Mouse (Mus musculus) neural tube, embryonic 12.5 days (tissue): Measurements from ENCODE around the gene Nemp1. TPM values are rescaled to one million over a fixed set of nuclear protein-coding genes. Genes with fewer than 3 reads are reported as not detected.

ENCODE experiments used
- ATAC-seq: fragments of 200-750 bp; cut with Nextera tagmentation; 2 replicates; pipeline ENCODE4 v1.8.0; 2017; ENCODE audit warnings: low read depth, mild to moderate bottlenecking, moderate TSS enrichment, moderate library complexity; ENCODE audit not compliant: low FRiP score
- H3K27ac ChIP-seq: fragments of 300-500 bp; sonication (generic); 2 replicates; pipeline ENCODE4 v1.5.1; 2016
- H3K27me3 ChIP-seq: fragments of 300-500 bp; sonication (generic); replicated peaks from 2 replicates; pipeline ENCODE4 v1.6.1; 2016; ENCODE audit warnings: mild to moderate bottlenecking
- H3K36me3 ChIP-seq: fragments of 300-500 bp; sonication (generic); 2 replicates; pipeline ENCODE4 v1.6.1; 2016; ENCODE audit warnings: mild to moderate bottlenecking
- H3K4me1 ChIP-seq: fragments of 300-500 bp; sonication (generic); 2 replicates; pipeline ENCODE4 v1.6.1; 2016
- H3K4me2 ChIP-seq: fragments of 300-500 bp; sonication (generic); replicated peaks from 2 replicates; pipeline ENCODE4 v1.6.1; 2016; ENCODE audit warnings: mild to moderate bottlenecking
- H3K4me3 ChIP-seq: fragments of 300-500 bp; sonication (generic); 2 replicates; pipeline ENCODE4 v1.5.1; 2016
- H3K9ac ChIP-seq: fragments of 300-500 bp; sonication (generic); 2 replicates; pipeline ENCODE4 v1.6.1; 2016; ENCODE audit warnings: mild to moderate bottlenecking
- H3K9me3 ChIP-seq: fragments of 300-500 bp; sonication (generic); 2 replicates; pipeline ENCODE4 v1.6.1; 2016; ENCODE audit warnings: mild to moderate bottlenecking
- WGBS: fragments of 180-500 bp; shearing (Covaris S2); methylation state at CpG from one replicate; pipeline ENCODE4 v1.1.7; 2016; 5-methylcytosine and 5-hydroxymethylcytosine counted together
- polyA plus RNA-seq: library from polyadenylated mRNA; unstranded; fragments of >200 nt; fragmentation: Nextera tagmentation; extraction: Ambion mirVana; gene quantifications from 2 replicates; pipeline ENCODE4 v1.2.1, GENCODE M21; 2016

The Nemp1 gene
- polyA plus RNA-seq, 1 experiment from 2014 or later = 8.0 TPM

- Histone ChIP-seq H3K27ac (no peak overlapping the region), H3K9ac (no peak overlapping the region), H3K27me3 (no peaks in the 10 kb centered on the region), H3K36me3 (no peaks in the 10 kb centered on the region), H3K4me1 (peaks cover 12% of the 10 kb centered on the region; the same call in 1 of the 2 replicates), H3K9me3 (no peaks in the 10 kb centered on the region), H3K4me2 (no peak overlapping the region), H3K4me3 (no peak overlapping the region)
- ATAC-seq = no peak
- 88% methylated on average over 3 of the region's 3 CpGs for WGBS
Observed at GRCm38 (mm10) chr10:127679881-127680280, 13.2 kb downstream of the Nemp1 start.

- Histone ChIP-seq H3K36me3 (no peaks in the 10 kb centered on the region), H3K4me3 (no peak overlapping the region), H3K9me3 (no peaks in the 10 kb centered on the region), H3K27ac (no peak overlapping the region), H3K4me2 (no peak overlapping the region), H3K4me1 (0 out of 2 replicates have a peak, but pooled peaks cover 7% of the 10 kb centered on the region), H3K27me3 (no peaks in the 10 kb centered on the region), H3K9ac (no peak overlapping the region)
- ATAC-seq = no peak
- WGBS = 88% methylated on average over 6 of the region's 6 CpGs
Observed at GRCm38 (mm10) chr10:127682886-127683285, 16.2 kb downstream of the Nemp1 start.

GRCm38 (mm10) chr10:127691053-127691452, 24.4 kb downstream of the Nemp1 start:
- ATAC-seq = no peak
- peaks cover 24% of the 10 kb centered on the region for H3K36me3 ChIP-seq
- no peaks in the 10 kb centered on the region for H3K27me3 ChIP-seq
- no peaks in the 10 kb centered on the region for H3K9me3 ChIP-seq
- H3K4me2 ChIP-seq = no peak overlapping the region
- H3K27ac ChIP-seq = no peak overlapping the region
- H3K4me1 ChIP-seq = no peaks in the 10 kb centered on the region
- no peak overlapping the region for H3K9ac ChIP-seq
- H3K4me3 ChIP-seq = no peak overlapping the region
- WGBS = 20% methylated on average over 1 of the region's 1 CpGs

GRCm38 (mm10) chr10:127694636-127695035, 27.9 kb downstream of the Nemp1 start:
- H3K27ac ChIP-seq = no peak overlapping the region
- no peak overlapping the region for H3K4me3 ChIP-seq
- peaks cover 38% of the 10 kb centered on the region for H3K36me3 ChIP-seq
- 58% methylated on average over 2 of the region's 2 CpGs for WGBS
- ATAC-seq = no peak
- no peak overlapping the region for H3K4me2 ChIP-seq
- no peaks in the 10 kb centered on the region for H3K9me3 ChIP-seq
- no peaks in the 10 kb centered on the region for H3K4me1 ChIP-seq
- no peaks in the 10 kb centered on the region for H3K27me3 ChIP-seq
- H3K9ac ChIP-seq = no peak overlapping the region

GRCm38 (mm10) chr10:127695775-127696174, 29.1 kb downstream of the Nemp1 start:
- Histone ChIP-seq H3K4me1 (no peaks in the 10 kb centered on the region), H3K4me3 (no peak overlapping the region), H3K9me3 (no peaks in the 10 kb centered on the region), H3K36me3 (peaks cover 42% of the 10 kb centered on the region), H3K27ac (no peak overlapping the region), H3K9ac (no peak overlapping the region), H3K4me2 (no peak overlapping the region), H3K27me3 (no peaks in the 10 kb centered on the region)
- 94% methylated on average over 7 of the region's 7 CpGs for WGBS
- no peak for ATAC-seq

GRCm38 (mm10) chr10:127698966-127699365, 32.3 kb downstream of the Nemp1 start:
- no peaks in the 10 kb centered on the region for H3K27me3 ChIP-seq
- no peaks in the 10 kb centered on the region for H3K9me3 ChIP-seq
- H3K4me2 ChIP-seq = no peak overlapping the region
- H3K36me3 ChIP-seq = peaks cover 27% of the 10 kb centered on the region
- 93% methylated on average over 7 of the region's 7 CpGs for WGBS
- no peak overlapping the region for H3K27ac ChIP-seq
- no peak overlapping the region for H3K4me3 ChIP-seq
- no peak overlapping the region for H3K9ac ChIP-seq
- no peak for ATAC-seq
- H3K4me1 ChIP-seq = no peaks in the 10 kb centered on the region

- no peak overlapping the region for H3K4me3 ChIP-seq
- no peak for ATAC-seq
Observed at GRCm38 (mm10) chr10:127703299-127703698, 36.6 kb downstream of the Nemp1 start.

GRCm38 (mm10) chr10:127704293-127704692, 37.6 kb downstream of the Nemp1 start:
- 66% methylated on average over 2 of the region's 2 CpGs for WGBS

More at GRCm38 (mm10) chr10:127703299-127703698, 36.6 kb downstream of the Nemp1 start:
- WGBS = 44% methylated on average over 4 of the region's 4 CpGs
- Histone ChIP-seq H3K9ac (no peak overlapping the region), H3K4me1 (no peaks in the 10 kb centered on the region), H3K27ac (no peak overlapping the region), H3K27me3 (no peaks in the 10 kb centered on the region), H3K36me3 (peaks cover 9% of the 10 kb centered on the region; the same call in 1 of the 2 replicates), H3K9me3 (no peaks in the 10 kb centered on the region), H3K4me2 (no peak overlapping the region)

GRCm38 (mm10) chr10:127704766-127705220, 38.1 kb downstream of the Nemp1 start, which contains the start of gene Myo1a:
Gene Myo1a, plus strand, starts transcription at chr10:127705170.
- Histone ChIP-seq H3K4me1 (no peaks in the 10 kb centered on the region), H3K27me3 (no peaks in the 10 kb centered on the region), H3K9ac (no peak within 1 kb of the TSS), H3K27ac (no peak within 1 kb of the TSS), H3K36me3 (peaks cover 3% of the 10 kb centered on the region; the same call in 1 of the 2 replicates), H3K4me2 (no peak within 1 kb of the TSS), H3K9me3 (no peaks in the 10 kb centered on the region), H3K4me3 (no peak within 1 kb of the TSS)
- no peak for ATAC-seq
- WGBS = 70% methylated on average over 2 of the region's 2 CpGs

More at GRCm38 (mm10) chr10:127704293-127704692, 37.6 kb downstream of the Nemp1 start:
- Histone ChIP-seq H3K36me3 (peaks cover 6% of the 10 kb centered on the region; the same call in 1 of the 2 replicates), H3K27me3 (no peaks in the 10 kb centered on the region), H3K4me2 (no peak overlapping the region), H3K4me1 (no peaks in the 10 kb centered on the region), H3K9ac (no peak overlapping the region), H3K27ac (no peak overlapping the region), H3K9me3 (no peaks in the 10 kb centered on the region), H3K4me3 (no peak overlapping the region)
- no peak for ATAC-seq

- no peak overlapping the region for H3K4me3 ChIP-seq
- no peaks in the 10 kb centered on the region for H3K27me3 ChIP-seq
- no peaks in the 10 kb centered on the region for H3K9me3 ChIP-seq
- no peak overlapping the region for H3K4me2 ChIP-seq
- no peak overlapping the region for H3K27ac ChIP-seq
- 94% methylated on average over 4 of the region's 4 CpGs for WGBS
- H3K36me3 ChIP-seq = no peaks in the 10 kb centered on the region
- H3K9ac ChIP-seq = no peak overlapping the region
- no peaks in the 10 kb centered on the region for H3K4me1 ChIP-seq
- no peak for ATAC-seq
Observed at GRCm38 (mm10) chr10:127705783-127706182, 39.1 kb downstream of the Nemp1 start.

- WGBS = 88% methylated on average over 7 of the region's 7 CpGs
- H3K36me3 ChIP-seq = no peaks in the 10 kb centered on the region
- H3K9ac ChIP-seq = no peak overlapping the region
- ATAC-seq = no peak
- H3K4me1 ChIP-seq = no peaks in the 10 kb centered on the region
- H3K27ac ChIP-seq = no peak overlapping the region
- H3K4me2 ChIP-seq = no peak overlapping the region
- H3K27me3 ChIP-seq = no peaks in the 10 kb centered on the region
- no peak overlapping the region for H3K4me3 ChIP-seq
- H3K9me3 ChIP-seq = no peaks in the 10 kb centered on the region
Observed at GRCm38 (mm10) chr10:127707721-127708120, 41.0 kb downstream of the Nemp1 start.

GRCm38 (mm10) chr10:127708850-127709370, 42.2 kb downstream of the Nemp1 start:
- H3K4me1 ChIP-seq = no peaks in the 10 kb centered on the region
- no peak overlapping the region for H3K4me3 ChIP-seq
- no peak overlapping the region for H3K27ac ChIP-seq
- H3K9me3 ChIP-seq = no peaks in the 10 kb centered on the region
- H3K9ac ChIP-seq = no peak overlapping the region
- no peak overlapping the region for H3K4me2 ChIP-seq
- no peaks in the 10 kb centered on the region for H3K27me3 ChIP-seq
- ATAC-seq = no peak
- no peaks in the 10 kb centered on the region for H3K36me3 ChIP-seq
- WGBS = 86% methylated on average over 3 of the region's 3 CpGs

- 88% methylated on average over 13 of the region's 13 CpGs for WGBS
Observed at GRCm38 (mm10) chr10:127710331-127710730, 43.6 kb downstream of the Nemp1 start.

More at GRCm38 (mm10) chr10:127710331-127710730, 43.6 kb downstream of the Nemp1 start:
- Histone ChIP-seq H3K4me3 (no peak overlapping the region), H3K4me1 (no peaks in the 10 kb centered on the region), H3K9ac (no peak overlapping the region), H3K27me3 (no peaks in the 10 kb centered on the region), H3K9me3 (no peaks in the 10 kb centered on the region), H3K4me2 (no peak overlapping the region), H3K36me3 (no peaks in the 10 kb centered on the region), H3K27ac (no peak overlapping the region)
- ATAC-seq = no peak
